Mouse (Mus musculus) liver, embryonic 16.5 days (tissue): Measurements from ENCODE around the gene Sco1. TPM values are rescaled to one million over a fixed set of nuclear protein-coding genes. Genes with fewer than 3 reads are reported as not detected.

ENCODE experiments used
- ATAC-seq: fragments of 200-750 bp; cut with Nextera tagmentation; 2 replicates; pipeline ENCODE4 v1.8.0; 2017; ENCODE audit warnings: low read depth, mild to moderate bottlenecking, moderate number of reproducible peaks, moderate library complexity
- H3K27ac ChIP-seq: fragments of 300-500 bp; sonication (generic); 2 replicates; pipeline ENCODE4 v1.5.1; 2014; ENCODE audit warnings: mild to moderate bottlenecking, low read length
- H3K27me3 ChIP-seq: fragments of 300-500 bp; sonication (generic); 2 replicates; pipeline ENCODE4 v1.6.1; 2014; ENCODE audit warnings: low read depth, low read length, mixed read lengths; ENCODE audit not compliant: control insufficient read depth, insufficient read depth
- H3K36me3 ChIP-seq: fragments of 300-500 bp; sonication (generic); 2 replicates; pipeline ENCODE4 v1.6.1; 2014; ENCODE audit warnings: mild to moderate bottlenecking; ENCODE audit not compliant: control insufficient read depth, insufficient read depth
- H3K4me1 ChIP-seq: fragments of 300-500 bp; sonication (generic); 2 replicates; pipeline ENCODE4 v1.6.1; 2014; ENCODE audit warnings: low read depth, low read length, mixed read lengths; ENCODE audit not compliant: control insufficient read depth
- H3K4me2 ChIP-seq: fragments of 300-500 bp; sonication (generic); 2 replicates; pipeline ENCODE4 v1.6.1; 2014; ENCODE audit warnings: low read depth, low read length, mixed read lengths
- H3K4me3 ChIP-seq: fragments of 300-500 bp; sonication (generic); 2 replicates; pipeline ENCODE4 v1.5.1; 2014; ENCODE audit warnings: low read depth, mild to moderate bottlenecking, low read length
- H3K9ac ChIP-seq: fragments of 300-500 bp; sonication (generic); 2 replicates; pipeline ENCODE4 v1.6.1; 2014; ENCODE audit warnings: low read depth, low read length
- H3K9me3 ChIP-seq: fragments of 300-500 bp; sonication (generic); replicated peaks from 2 replicates; pipeline ENCODE4 v1.6.1; 2016; ENCODE audit warnings: low read length; ENCODE audit not compliant: control insufficient read depth
- WGBS: fragments of 180-500 bp; shearing (Covaris S2); extraction: QIAGEN DNeasy Blood & Tissue Kit; methylation state at CpG from one replicate; pipeline ENCODE4 v1.1.7; 2014; ENCODE audit not compliant: insufficient replicate concordance; 5-methylcytosine and 5-hydroxymethylcytosine counted together
- polyA plus RNA-seq: library from polyadenylated mRNA; unstranded; fragments of >200 nt; fragmentation: Nextera tagmentation; extraction: Ambion mirVana; gene quantifications from 2 replicates; pipeline ENCODE4 v1.2.1, GENCODE M21; 2015

Sco1 gene
- polyA plus RNA-seq, 1 experiment from 2014 or later = 5.5 TPM

DNA sequence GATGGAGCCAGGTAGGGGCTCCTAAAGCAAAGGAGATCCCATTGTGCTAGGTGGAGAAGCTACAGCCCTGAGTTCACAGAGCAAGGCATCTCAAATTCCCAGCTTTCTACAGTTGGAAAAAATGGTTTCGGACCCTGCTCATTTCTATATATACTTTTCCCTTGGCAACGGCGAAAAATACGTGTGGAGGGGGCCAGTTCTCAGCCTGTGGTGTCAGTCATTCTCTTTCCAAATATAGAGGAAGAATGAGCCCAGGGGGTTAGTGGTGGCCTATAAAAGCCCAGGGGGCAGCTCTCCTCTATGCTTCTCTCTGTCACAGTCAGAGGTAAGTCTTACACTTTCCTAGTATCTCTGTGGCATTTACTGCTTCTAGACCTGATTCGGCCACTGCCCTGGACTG lies 25.5 kb downstream of the Sco1 start, which contains the start of gene Myh3:
Myh3 (plus strand) TSS at position 301 of the 400 bp plus-strand sequence.
- no peaks in the 10 kb centered on the region; the same call in 1 of the 2 replicates for H3K27me3 ChIP-seq
- H3K9ac ChIP-seq = no peak within 1 kb of the TSS
- no peak for ATAC-seq
- H3K27ac ChIP-seq = no peak within 1 kb of the TSS
- WGBS = 62% methylated on average over 5 of the region's 5 CpGs
- H3K4me1 ChIP-seq = no peaks in the 10 kb centered on the region
- no peak within 1 kb of the TSS for H3K4me2 ChIP-seq
- H3K4me3 ChIP-seq = no peak within 1 kb of the TSS
- H3K36me3 ChIP-seq = no peaks in the 10 kb centered on the region
- no peaks in the 10 kb centered on the region for H3K9me3 ChIP-seq

- Histone ChIP-seq H3K9ac (no peak overlapping the region), H3K27me3 (peaks cover 4% of the 10 kb centered on the region), H3K36me3 (no peaks in the 10 kb centered on the region), H3K9me3 (no peaks in the 10 kb centered on the region), H3K4me2 (no peak overlapping the region), H3K4me3 (no peak overlapping the region), H3K27ac (no peak overlapping the region), H3K4me1 (no peaks in the 10 kb centered on the region)
- 72% methylated on average over 6 of the region's 6 CpGs for WGBS
- ATAC-seq = no peak
These were observed 26.4 kb downstream of the Sco1 start for GRCm38 (mm10) chr11:67078888-67079287.

DNA sequence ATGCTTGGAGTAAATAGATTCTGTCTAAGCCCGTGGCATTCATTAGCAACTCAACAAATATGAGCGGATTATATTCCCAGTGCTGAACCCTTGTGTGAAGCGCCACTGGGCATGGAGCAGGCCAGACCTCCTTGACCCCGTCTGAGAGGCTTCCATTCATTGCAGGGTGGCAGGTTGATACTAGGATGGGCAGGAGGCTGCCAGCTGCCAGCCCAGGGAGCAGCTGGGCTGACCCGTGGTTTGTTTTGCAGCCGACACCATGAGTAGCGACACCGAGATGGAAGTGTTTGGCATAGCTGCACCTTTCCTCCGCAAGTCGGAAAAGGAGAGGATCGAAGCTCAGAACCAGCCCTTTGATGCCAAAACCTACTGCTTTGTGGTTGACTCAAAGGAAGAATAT lies 27.3 kb downstream of the Sco1 start:
- Histone ChIP-seq H3K4me1 (no peaks in the 10 kb centered on the region), H3K4me3 (no peak overlapping the region), H3K27ac (no peak overlapping the region), H3K36me3 (no peaks in the 10 kb centered on the region), H3K27me3 (peaks cover 11% of the 10 kb centered on the region), H3K9ac (no peak overlapping the region), H3K9me3 (no peaks in the 10 kb centered on the region), H3K4me2 (no peak overlapping the region)
- ATAC-seq = no peak
- WGBS = 59% methylated on average over 11 of the region's 11 CpGs

- no peak overlapping the region for H3K4me2 ChIP-seq
- no peak overlapping the region for H3K9ac ChIP-seq
- H3K27me3 ChIP-seq = peaks cover 13% of the 10 kb centered on the region
- no peaks in the 10 kb centered on the region for H3K9me3 ChIP-seq
- no peaks in the 10 kb centered on the region for H3K36me3 ChIP-seq
- 1% methylated on average over 3 of the region's 3 CpGs for WGBS
- no peak overlapping the region for H3K4me3 ChIP-seq
- H3K4me1 ChIP-seq = no peaks in the 10 kb centered on the region
- no peak for ATAC-seq
- no peak overlapping the region for H3K27ac ChIP-seq
These were observed 27.7 kb downstream of the Sco1 start for GRCm38 (mm10) chr11:67080168-67080567.

DNA sequence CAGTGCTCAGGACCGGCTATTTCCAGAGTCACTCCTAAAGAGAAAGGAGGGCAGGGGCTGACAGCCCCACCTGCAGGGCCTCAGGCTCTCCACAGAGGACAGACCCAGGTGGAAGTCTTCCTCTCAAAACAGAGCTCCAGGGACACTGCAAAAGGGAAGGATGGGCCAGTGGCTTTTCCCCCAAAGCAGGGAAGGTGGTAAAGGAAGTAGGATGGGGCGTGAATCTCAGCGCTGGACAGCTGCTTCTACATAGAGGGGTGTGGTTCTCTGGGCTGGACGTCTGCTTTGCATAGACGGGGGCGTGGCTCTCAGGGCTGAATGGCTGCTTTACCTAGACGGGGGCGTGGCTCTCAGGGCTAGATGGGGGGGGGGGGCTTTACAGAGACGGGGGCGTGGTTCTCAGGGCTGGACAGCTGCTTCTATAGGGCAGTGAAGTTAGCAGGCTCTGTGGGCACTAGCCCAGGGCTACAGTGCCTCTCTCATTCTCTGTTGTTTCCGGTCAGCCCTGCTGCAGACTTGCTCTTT lies 28.7 kb downstream of the Sco1 start:
- no peak overlapping the region for H3K9ac ChIP-seq
- no peak overlapping the region for H3K27ac ChIP-seq
- peak; percentile 80 for ATAC-seq
- H3K9me3 ChIP-seq = no peaks in the 10 kb centered on the region
- H3K4me1 ChIP-seq = no peaks in the 10 kb centered on the region
- no peak overlapping the region for H3K4me3 ChIP-seq
- H3K36me3 ChIP-seq = no peaks in the 10 kb centered on the region
- H3K27me3 ChIP-seq = peaks cover 13% of the 10 kb centered on the region
- 3% methylated on average over 11 of the region's 11 CpGs for WGBS
- H3K4me2 ChIP-seq = no peak overlapping the region

DNA sequence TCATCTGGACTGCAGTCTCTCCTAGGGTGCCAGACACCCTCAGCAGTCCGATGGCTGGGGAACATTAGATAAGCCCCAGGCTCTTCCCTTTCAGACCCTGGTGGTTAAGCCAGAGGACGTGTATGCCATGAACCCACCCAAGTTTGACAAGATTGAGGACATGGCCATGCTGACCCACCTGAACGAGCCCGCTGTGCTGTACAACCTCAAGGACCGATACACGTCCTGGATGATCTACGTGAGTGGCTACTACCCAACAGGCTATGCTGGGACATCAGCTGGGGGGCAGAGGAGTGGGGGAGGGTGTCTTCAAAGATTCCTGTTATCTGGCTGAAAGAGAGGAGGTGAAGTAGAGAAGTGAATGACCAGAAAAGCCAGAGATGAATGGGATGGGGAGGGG lies 29.7 kb downstream of the Sco1 start:
- no peaks in the 10 kb centered on the region for H3K4me1 ChIP-seq
- WGBS = 52% methylated on average over 7 of the region's 7 CpGs
- no peak overlapping the region for H3K4me3 ChIP-seq
- ATAC-seq = no peak
- no peaks in the 10 kb centered on the region for H3K36me3 ChIP-seq
- H3K9ac ChIP-seq = no peak overlapping the region
- H3K27ac ChIP-seq = no peak overlapping the region
- H3K4me2 ChIP-seq = no peak overlapping the region
- H3K27me3 ChIP-seq = peaks cover 13% of the 10 kb centered on the region
- no peaks in the 10 kb centered on the region for H3K9me3 ChIP-seq

GRCm38 (mm10) chr11:67082793-67083192 lies 30.3 kb downstream of the Sco1 start:
- Histone ChIP-seq H3K27ac (no peak overlapping the region), H3K4me2 (no peak overlapping the region), H3K27me3 (peaks cover 13% of the 10 kb centered on the region), H3K9ac (no peak overlapping the region), H3K4me1 (no peaks in the 10 kb centered on the region), H3K4me3 (no peak overlapping the region), H3K9me3 (no peaks in the 10 kb centered on the region), H3K36me3 (no peaks in the 10 kb centered on the region)
- WGBS = 58% methylated on average over 13 of the region's 13 CpGs
- no peak for ATAC-seq

DNA sequence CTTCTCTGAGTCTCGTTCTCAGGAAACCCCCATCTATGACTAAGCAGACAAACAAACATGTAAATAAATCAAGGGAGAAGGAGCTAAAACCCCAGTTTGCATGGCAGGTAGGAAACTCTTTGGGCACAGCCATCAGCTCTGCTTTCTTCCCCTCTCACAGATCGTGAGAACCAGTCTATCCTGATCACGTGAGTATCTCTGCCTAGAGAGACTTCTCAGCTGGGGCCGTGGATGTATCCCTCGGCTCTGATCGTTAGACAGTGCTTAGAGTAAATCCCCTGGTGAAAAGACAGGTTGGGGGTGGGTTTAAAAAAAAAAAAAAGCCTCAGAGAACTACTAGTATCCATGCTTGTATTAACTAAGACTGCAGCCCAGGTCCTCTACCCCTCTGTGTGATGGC lies 30.8 kb downstream of the Sco1 start:
- ATAC-seq = no peak
- H3K4me3 ChIP-seq = no peak overlapping the region
- no peaks in the 10 kb centered on the region for H3K36me3 ChIP-seq
- 46% methylated on average over 6 of the region's 6 CpGs for WGBS
- no peak overlapping the region for H3K9ac ChIP-seq
- H3K27ac ChIP-seq = no peak overlapping the region
- H3K9me3 ChIP-seq = no peaks in the 10 kb centered on the region
- H3K27me3 ChIP-seq = peaks cover 13% of the 10 kb centered on the region
- H3K4me2 ChIP-seq = no peak overlapping the region
- H3K4me1 ChIP-seq = no peaks in the 10 kb centered on the region

GRCm38 (mm10) chr11:67083712-67084340 lies 31.4 kb downstream of the Sco1 start:
- Histone ChIP-seq H3K36me3 (no peaks in the 10 kb centered on the region), H3K27me3 (peaks cover 13% of the 10 kb centered on the region), H3K4me1 (no peaks in the 10 kb centered on the region), H3K27ac (no peak overlapping the region), H3K9ac (no peak overlapping the region), H3K4me2 (no peak overlapping the region), H3K9me3 (no peaks in the 10 kb centered on the region), H3K4me3 (no peak overlapping the region)
- WGBS = 42% methylated on average over 32 of the region's 32 CpGs
- ATAC-seq = no peak
